Mouse (Mus musculus) right cerebral cortex, adult 18-20 months (tissue): ENCODE measurements around the gene Elmo3.

Source experiments
- DNase-seq: peaks from one replicate; pipeline ENCODE4 v3.0.0; 2022; ENCODE audit warnings: mixed read lengths

Gene Elmo3

GRCm38 (mm10) chr8:105355179-105356024, 50.0 kb downstream of the Elmo3 start:
- DNase-seq: no peak

DNA sequence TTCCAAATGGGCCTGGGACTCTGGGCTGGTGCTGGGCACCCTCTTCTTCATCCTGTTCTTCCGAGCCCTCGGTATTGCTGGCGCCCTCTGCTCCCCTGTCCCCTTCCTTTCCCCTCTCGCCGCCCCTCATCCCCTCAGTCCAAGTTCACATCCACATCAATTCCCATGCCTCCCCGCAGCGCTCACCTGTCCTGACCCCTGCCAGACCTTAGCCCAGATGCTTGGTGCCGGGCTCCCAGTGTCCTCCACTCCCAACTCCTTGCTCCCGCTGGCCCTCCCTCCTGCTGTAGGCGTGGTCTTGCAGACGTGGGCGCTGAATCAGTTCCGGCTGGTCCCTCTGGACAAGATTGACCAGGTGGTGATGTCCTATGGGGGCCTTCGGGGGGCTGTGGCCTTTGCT, 51.3 kb downstream of the Elmo3 start:
- DNase-seq: no peak

- DNase-seq: no peak
These were observed 53.8 kb downstream of the Elmo3 start for GRCm38 (mm10) chr8:105359208-105359607.

DNA sequence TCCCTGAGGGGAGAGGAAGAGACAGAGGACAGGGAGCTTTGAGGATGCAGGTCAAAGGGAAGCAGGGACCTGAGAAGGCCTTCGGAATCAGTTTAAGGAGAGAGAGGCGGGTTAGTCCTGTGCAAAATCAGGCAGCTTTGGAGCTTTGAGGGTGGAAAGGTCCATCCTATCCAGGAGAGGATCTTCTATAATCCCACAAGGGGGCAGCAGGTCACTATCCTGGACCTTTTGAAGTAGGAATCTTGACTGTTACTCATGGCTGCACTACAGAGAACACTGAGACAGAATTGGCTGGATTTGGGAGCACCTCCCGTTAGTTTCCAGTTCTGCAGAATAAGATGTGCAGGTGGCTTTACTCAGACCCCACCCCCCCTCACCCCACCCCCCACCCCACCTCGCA, 54.2 kb downstream of the Elmo3 start:
- no peak for DNase-seq
